Mouse (Mus musculus): ENCODE results near the gene Sf3a1.

Gene Sf3a1

GRCm38 (mm10) chr11:4187318-4187700 is 27.2 kb downstream of the Sf3a1 start:
- DNase-seq = no peak

- DNase-seq = no peak
Observed at GRCm38 (mm10) chr11:4189182-4189581, 29.0 kb downstream of the Sf3a1 start.

GRCm38 (mm10) chr11:4190677-4191076 is 30.5 kb downstream of the Sf3a1 start:
- no peak for DNase-seq

GRCm38 (mm10) chr11:4192757-4193156 is 32.6 kb downstream of the Sf3a1 start:
- no peak for DNase-seq

- DNase-seq = no peak
Observed at GRCm38 (mm10) chr11:4193420-4193819, 33.3 kb downstream of the Sf3a1 start.

- DNase-seq = no peak
Observed at GRCm38 (mm10) chr11:4195597-4196031, 35.5 kb downstream of the Sf3a1 start.

- peak; percentile 53 to 76 for DNase-seq
Observed at GRCm38 (mm10) chr11:4196636-4197035, 36.5 kb downstream of the Sf3a1 start.

GRCm38 (mm10) chr11:4197691-4198090 is 37.5 kb downstream of the Sf3a1 start:
- DNase-seq = peak in 1 of 2 experiments; percentile 61

- no peak for DNase-seq
Observed at GRCm38 (mm10) chr11:4201981-4202700, 42.0 kb downstream of the Sf3a1 start.

GRCm38 (mm10) chr11:4202995-4203704 is 43.0 kb downstream of the Sf3a1 start:
- DNase-seq = no peak

- DNase-seq = peak; percentile 70 to 82
Observed at GRCm38 (mm10) chr11:4203705-4204074, 43.5 kb downstream of the Sf3a1 start.

- peak; percentile 54 to 79 for DNase-seq
Observed at GRCm38 (mm10) chr11:4205097-4205655, 45.0 kb downstream of the Sf3a1 start.

GRCm38 (mm10) chr11:4205951-4206350 is 45.8 kb downstream of the Sf3a1 start:
- no peak for DNase-seq

GRCm38 (mm10) chr11:4206563-4206962 is 46.4 kb downstream of the Sf3a1 start:
- no peak for DNase-seq

- no peak for DNase-seq
Observed at GRCm38 (mm10) chr11:4207655-4208054, 47.5 kb downstream of the Sf3a1 start.

GRCm38 (mm10) chr11:4209556-4209955 is 49.4 kb downstream of the Sf3a1 start:
- peak in 1 of 2 experiments; percentile 49 for DNase-seq

- no peak for DNase-seq
Observed at GRCm38 (mm10) chr11:4210786-4211185, 50.6 kb downstream of the Sf3a1 start.

GRCm38 (mm10) chr11:4213107-4213506 is 53.0 kb downstream of the Sf3a1 start:
- no peak for DNase-seq

- DNase-seq = no peak
Observed at GRCm38 (mm10) chr11:4214572-4214971, 54.4 kb downstream of the Sf3a1 start.

GRCm38 (mm10) chr11:4215061-4215460 is 54.9 kb downstream of the Sf3a1 start:
- no peak for DNase-seq

- peak; percentile 70 to 74 for DNase-seq
Observed at GRCm38 (mm10) chr11:4216248-4217000, 56.3 kb downstream of the Sf3a1 start.

- peak; percentile 94 to 96 for DNase-seq
Observed at GRCm38 (mm10) chr11:4217914-4218629, 57.9 kb downstream of the Sf3a1 start, which contains the start of gene Castor1. Gene Castor1, plus strand, starts transcription at chr11:4218225.
